Mouse (Mus musculus): Measurements from ENCODE around the gene Mios.

GRCm38 (mm10) chr6:8227035-8227434 is 18.0 kb downstream of the Mios start:
- TF ChIP-seq CTCF (IDR thresholded peaks at IDR 0.05; ENCODE audit: low read depth) (no peak), EP300 (IDR thresholded peaks at IDR 0.05; ENCODE audit: low read depth) (no peak)
